Mouse (Mus musculus) embryonic facial prominence, embryonic 11.5 days (tissue): ENCODE data around the gene Ccn2. TPM values are rescaled to one million over a fixed set of nuclear protein-coding genes. Genes with fewer than 3 reads are reported as not detected.

Experiments
- ATAC-seq: fragments of 200-750 bp; cut with Nextera tagmentation; replicated peaks from 2 replicates; pipeline ENCODE4 v1.8.0; 2017; ENCODE audit warnings: low read depth; ENCODE audit not compliant: insufficient number of reproducible peaks, low FRiP score, low TSS enrichment
- DNase-seq: peaks from one replicate; pipeline ENCODE4 v3.0.0-alpha.2; 2015; ENCODE audit warnings: low spot score
- H3K27ac ChIP-seq: fragments of 300-500 bp; sonication (generic); replicated peaks from 2 replicates; pipeline ENCODE4 v1.5.1; 2014; ENCODE audit warnings: mild to moderate bottlenecking, low read depth, low read length, control low read depth
- H3K27me3 ChIP-seq: fragments of 300-500 bp; sonication (generic); 2 replicates; pipeline ENCODE4 v1.6.1; 2014; ENCODE audit warnings: mild to moderate bottlenecking, low read length, moderate library complexity, mixed read lengths; ENCODE audit not compliant: control insufficient read depth, insufficient read depth
- H3K36me3 ChIP-seq: fragments of 300-500 bp; sonication (generic); replicated peaks from 2 replicates; pipeline ENCODE4 v1.6.1; 2014; ENCODE audit warnings: low read depth, mild to moderate bottlenecking, low read length, moderate library complexity, mixed read lengths; ENCODE audit not compliant: control insufficient read depth, insufficient read depth
- H3K4me1 ChIP-seq: fragments of 300-500 bp; sonication (generic); 2 replicates; pipeline ENCODE4 v1.6.1; 2014; ENCODE audit warnings: low read length, mixed read lengths; ENCODE audit not compliant: control insufficient read depth, insufficient read depth
- H3K4me2 ChIP-seq: fragments of 300-500 bp; sonication (generic); 2 replicates; pipeline ENCODE4 v1.6.1; 2014; ENCODE audit warnings: low read depth, mild to moderate bottlenecking, control low read depth, low read length, moderate library complexity
- H3K4me3 ChIP-seq: fragments of 300-500 bp; sonication (generic); 2 replicates; pipeline ENCODE4 v1.5.1; 2014; ENCODE audit warnings: low read depth, low read length, control low read depth
- H3K9ac ChIP-seq: fragments of 300-500 bp; sonication (generic); replicated peaks from 2 replicates; pipeline ENCODE4 v1.6.1; 2014; ENCODE audit warnings: mild to moderate bottlenecking, control low read depth, low read length
- H3K9me3 ChIP-seq: fragments of 300-500 bp; sonication (generic); replicated peaks from 2 replicates; pipeline ENCODE4 v1.6.1; 2016; ENCODE audit warnings: mild to moderate bottlenecking, low read length, inconsistent platforms, mixed read lengths; ENCODE audit not compliant: control insufficient read depth
- WGBS: fragments of 180-500 bp; shearing (Covaris S2); extraction: QIAGEN DNeasy Blood & Tissue Kit; methylation state at CpG from one replicate; pipeline ENCODE4 v1.1.7; 2014; 5-methylcytosine and 5-hydroxymethylcytosine counted together
- polyA plus RNA-seq: library from polyadenylated mRNA; unstranded; fragments of >200 nt; fragmentation: Nextera tagmentation; extraction: Ambion mirVana; gene quantifications from 2 replicates; pipeline ENCODE4 v1.2.1, GENCODE M21; 2014

Ccn2 gene
- 3.1 and 3.7 TPM in 2 replicates for polyA plus RNA-seq

GRCm38 (mm10) chr10:24595250-24596002, at the start of gene Ccn2:
Gene Ccn2, plus strand, starts transcription at chr10:24595442.
- H3K27me3 ChIP-seq, result no peaks in the 10 kb centered on the region
- peak within 1 kb of the TSS; percentile 82 for H3K9ac ChIP-seq
- H3K9me3 ChIP-seq, result no peaks in the 10 kb centered on the region
- H3K27ac ChIP-seq, result peak within 1 kb of the TSS; percentile 87
- H3K36me3 ChIP-seq, result no peaks in the 10 kb centered on the region
- H3K4me1 ChIP-seq, result peaks cover 3% of the 10 kb centered on the region
- peak within 1 kb of the TSS; percentile 74 for H3K4me3 ChIP-seq
- WGBS, result under 1% methylated on average over 52 of the region's 53 CpGs
- peak; percentile 88 for ATAC-seq
- peak; percentile 84 for DNase-seq
- peak within 1 kb of the TSS; percentile 76 for H3K4me2 ChIP-seq

- ATAC-seq, result no peak
- Histone ChIP-seq H3K4me3 (no peak overlapping the region), H3K9me3 (no peaks in the 10 kb centered on the region), H3K9ac (no peak overlapping the region), H3K27ac (no peak overlapping the region), H3K27me3 (no peaks in the 10 kb centered on the region), H3K4me1 (no peaks in the 10 kb centered on the region), H3K4me2 (no peak overlapping the region), H3K36me3 (no peaks in the 10 kb centered on the region)
- 80% methylated on average over 1 of the region's 1 CpGs for WGBS
- no peak for DNase-seq
Measured at GRCm38 (mm10) chr10:24552870-24553269, 42.4 kb upstream of the Ccn2 start.

GRCm38 (mm10) chr10:24554091-24554490, 41.2 kb upstream of the Ccn2 start:
- Histone ChIP-seq H3K4me2 (no peak overlapping the region), H3K9me3 (no peaks in the 10 kb centered on the region), H3K27ac (no peak overlapping the region), H3K36me3 (no peaks in the 10 kb centered on the region), H3K4me1 (no peaks in the 10 kb centered on the region), H3K4me3 (no peak overlapping the region), H3K27me3 (no peaks in the 10 kb centered on the region), H3K9ac (no peak overlapping the region)
- 61% methylated on average over 2 of the region's 2 CpGs for WGBS
- DNase-seq (no peak), ATAC-seq (no peak)

- no peak overlapping the region for H3K9ac ChIP-seq
Measured at GRCm38 (mm10) chr10:24558366-24558765, 36.9 kb upstream of the Ccn2 start.

GRCm38 (mm10) chr10:24569691-24570420, 25.4 kb upstream of the Ccn2 start:
- ATAC-seq, result no peak
- Histone ChIP-seq H3K9me3 (no peaks in the 10 kb centered on the region), H3K9ac (no peak overlapping the region), H3K36me3 (no peaks in the 10 kb centered on the region), H3K27ac (no peak overlapping the region), H3K4me3 (no peak overlapping the region), H3K4me1 (no peaks in the 10 kb centered on the region), H3K4me2 (no peak overlapping the region), H3K27me3 (no peaks in the 10 kb centered on the region)
- WGBS, result 96% methylated on average over 2 of the region's 2 CpGs
- no peak for DNase-seq

More at GRCm38 (mm10) chr10:24558366-24558765, 36.9 kb upstream of the Ccn2 start:
- H3K27me3 ChIP-seq, result no peaks in the 10 kb centered on the region
- no peaks in the 10 kb centered on the region for H3K36me3 ChIP-seq
- no peaks in the 10 kb centered on the region for H3K4me1 ChIP-seq
- WGBS, result 86% methylated on average over 2 of the region's 2 CpGs
- DNase-seq, result no peak
- no peak for ATAC-seq
- H3K4me3 ChIP-seq, result no peak overlapping the region
- no peak overlapping the region for H3K27ac ChIP-seq
- H3K9me3 ChIP-seq, result no peaks in the 10 kb centered on the region
- H3K4me2 ChIP-seq, result no peak overlapping the region

- Histone ChIP-seq H3K27me3 (no peaks in the 10 kb centered on the region), H3K36me3 (no peaks in the 10 kb centered on the region), H3K4me3 (no peak overlapping the region), H3K4me2 (no peak overlapping the region), H3K9ac (no peak overlapping the region), H3K4me1 (no peaks in the 10 kb centered on the region), H3K27ac (no peak overlapping the region), H3K9me3 (no peaks in the 10 kb centered on the region)
- 80% methylated on average over 4 of the region's 4 CpGs for WGBS
- DNase-seq (no peak), ATAC-seq (no peak)
Measured at GRCm38 (mm10) chr10:24572044-24572960, 22.9 kb upstream of the Ccn2 start.

- WGBS, result 54% methylated on average over 3 of the region's 3 CpGs
- ATAC-seq, result no peak
Measured at GRCm38 (mm10) chr10:24573484-24573883, 21.8 kb upstream of the Ccn2 start.

More at GRCm38 (mm10) chr10:24573484-24573883, 21.8 kb upstream of the Ccn2 start:
- DNase-seq, result no peak
- no peaks in the 10 kb centered on the region for H3K9me3 ChIP-seq
- no peak overlapping the region for H3K9ac ChIP-seq
- no peaks in the 10 kb centered on the region for H3K27me3 ChIP-seq
- no peak overlapping the region for H3K27ac ChIP-seq
- H3K4me2 ChIP-seq, result no peak overlapping the region
- no peaks in the 10 kb centered on the region for H3K36me3 ChIP-seq
- H3K4me3 ChIP-seq, result no peak overlapping the region
- H3K4me1 ChIP-seq, result no peaks in the 10 kb centered on the region
